22 mouse cellular contexts compared by ENCODE assay signal in the genomic region with DNA sequence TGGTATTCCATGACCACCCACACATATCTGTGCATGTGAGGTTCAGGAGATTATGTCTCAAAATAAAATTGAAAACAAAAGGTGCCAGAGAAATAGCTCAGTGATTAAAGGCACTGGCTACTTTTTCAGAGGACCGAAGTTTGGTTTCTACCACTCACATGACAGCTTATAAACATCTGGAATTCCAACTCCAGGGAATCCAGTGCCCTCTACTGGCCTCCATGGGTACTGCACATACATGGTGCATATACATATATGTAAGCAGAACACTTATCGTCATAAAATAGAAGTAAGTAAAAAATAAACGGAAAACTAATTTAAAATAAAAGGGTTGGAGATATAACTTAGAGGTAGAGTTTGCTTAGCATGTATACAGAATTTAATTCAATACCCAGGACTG.
A peak's percentile ranks its signal among the peaks of the same experiment; 100 is the strongest.
DNase-seq lines count a peak whose midpoint lies in the region; ATAC-seq and TF ChIP-seq lines count a peak whose summit lies in the region.
"Had no signal": no experiment of that assay in that cellular context is flagged by ENCODE, and none has a peak within 500 bp of the region (broad histone marks: within the 10 kb centered on the region; RNA-seq: fewer than 3 reads in every experiment).

No protein-coding gene starts in this region.

- no peak for TF ChIP-seq POLR2A in MEL (IDR thresholded peaks at IDR 0.05; ENCODE audit: control insufficient read depth in 1 of 2, insufficient read depth in 1 of 2, low read depth in 1 of 2, low read length in 2 of 2, poor library complexity in 1 of 2)

- no peak overlapping the region for H3K27ac ChIP-seq in forebrain, postnatal 0 days (ENCODE audit: low read depth, low read length)
- H3K27ac ChIP-seq in forebrain, embryonic 13.5 days: no peak overlapping the region
- no peak overlapping the region for H3K27ac ChIP-seq in left cerebral cortex, adult 2 months
- H3K27ac ChIP-seq in MEL (ENCODE audit: control insufficient read depth, low read depth, low read length): no peak overlapping the region
- H3K27ac ChIP-seq in stomach, postnatal 0 days (replicated peaks): no peak overlapping the region
- H3K27ac ChIP-seq: forebrain, embryonic 12.5 days; heart, embryonic 10.5 days; hindbrain, embryonic 13.5 days; limb, embryonic 13.5 days; midbrain, embryonic 10.5 days had no signal

- H3K36me3 ChIP-seq in forebrain, postnatal 0 days (ENCODE audit: insufficient read depth): no peaks in the 10 kb centered on the region
- no peaks in the 10 kb centered on the region for H3K36me3 ChIP-seq in forebrain, embryonic 13.5 days (ENCODE audit: poor library complexity, severe bottlenecking)
- H3K36me3 ChIP-seq in MEL (ENCODE audit: control insufficient read depth in 1 of 2, insufficient read depth in 2 of 2, low read length in 2 of 2): no peaks in the 10 kb centered on the region
- no peaks in the 10 kb centered on the region for H3K36me3 ChIP-seq in stomach, postnatal 0 days (ENCODE audit: control insufficient read depth, insufficient read depth, low read length)
- H3K36me3 ChIP-seq: forebrain, embryonic 12.5 days; heart, embryonic 10.5 days; hindbrain, embryonic 13.5 days; limb, embryonic 13.5 days; midbrain, embryonic 10.5 days had no signal

- no peak overlapping the region for H3K9ac ChIP-seq in forebrain, postnatal 0 days
- H3K9ac ChIP-seq in forebrain, embryonic 13.5 days: no peak overlapping the region
- no peak overlapping the region for H3K9ac ChIP-seq in MEL (ENCODE audit: control insufficient read depth, low read depth, low read length, poor library complexity, severe bottlenecking)
- H3K9ac ChIP-seq in stomach, postnatal 0 days (ENCODE audit: low read length): no peak overlapping the region
- H3K9ac ChIP-seq: forebrain, embryonic 12.5 days; hindbrain, embryonic 13.5 days; limb, embryonic 13.5 days had no signal

- no peak for ATAC-seq in forebrain, postnatal 0 days
- no peak for ATAC-seq in forebrain, embryonic 13.5 days
- no peak for ATAC-seq in stomach, postnatal 0 days (ENCODE audit: low FRiP score, low TSS enrichment)

- H3K4me3 ChIP-seq in forebrain, postnatal 0 days (ENCODE audit: low read depth, low read length): no peak overlapping the region
- H3K4me3 ChIP-seq in forebrain, embryonic 13.5 days: no peak overlapping the region
- H3K4me3 ChIP-seq in left cerebral cortex, adult 2 months: no peak overlapping the region
- no peak overlapping the region for H3K4me3 ChIP-seq in MEL (ENCODE audit: control insufficient read depth in 1 of 2, insufficient read depth in 1 of 2, low read depth in 2 of 2, low read length in 2 of 2)
- no peak overlapping the region for H3K4me3 ChIP-seq in stomach, postnatal 0 days (ENCODE audit: low read depth, low read length)
- H3K4me3 ChIP-seq: forebrain, embryonic 12.5 days; heart, embryonic 10.5 days; hindbrain, embryonic 13.5 days; limb, embryonic 13.5 days; midbrain, embryonic 10.5 days had no signal

- DNase-seq in forebrain, postnatal 0 days: no peak
- DNase-seq in left cerebral cortex, adult 2 months (ENCODE audit: extremely low spot score in 1 of 2, low spot score in 2 of 2): no peak
- DNase-seq in left cerebral cortex, postnatal 25 days (ENCODE audit: low spot score in 2 of 2): no peak
- peak; percentile 1 for DNase-seq in MEL (ENCODE audit: low read depth, low spot score)
- no peak for DNase-seq in stomach, postnatal 0 days (ENCODE audit: low spot score)
- DNase-seq in cerebellum, postnatal 25 days: no peak
- no peak for DNase-seq in left cerebral cortex, postnatal 10 days (ENCODE audit: extremely low spot score in 1 of 2, low spot score in 2 of 2)
- DNase-seq: cerebellum, adult 11-12 months; cerebellum, postnatal 36 days; gastrocnemius, postnatal 25 days; heart, postnatal 10 days; kidney, adult 11 months; lung, adult 18-20 months; lung, postnatal 36 days; retina, postnatal 1 day; thymus, adult 2 months had no signal

- no peaks in the 10 kb centered on the region for H3K27me3 ChIP-seq in forebrain, postnatal 0 days (ENCODE audit: insufficient read depth, low read length)
- no peaks in the 10 kb centered on the region for H3K27me3 ChIP-seq in forebrain, embryonic 13.5 days
- H3K27me3 ChIP-seq in MEL (ENCODE audit: control insufficient read depth in 1 of 2, insufficient read depth in 2 of 2, low read length in 2 of 2): no peaks in the 10 kb centered on the region
- no peaks in the 10 kb centered on the region for H3K27me3 ChIP-seq in stomach, postnatal 0 days (ENCODE audit: control insufficient read depth, insufficient read depth, low read length)
- H3K27me3 ChIP-seq: forebrain, embryonic 12.5 days; hindbrain, embryonic 13.5 days; limb, embryonic 13.5 days had no signal

- TF ChIP-seq RAD21 in MEL (IDR thresholded peaks at IDR 0.05; ENCODE audit: low read depth, low read length): no peak

- H3K4me1 ChIP-seq in forebrain, postnatal 0 days (ENCODE audit: insufficient read depth): no peaks in the 10 kb centered on the region
- H3K4me1 ChIP-seq in forebrain, embryonic 13.5 days: no peaks in the 10 kb centered on the region
- no peaks in the 10 kb centered on the region for H3K4me1 ChIP-seq in MEL (ENCODE audit: control insufficient read depth in 1 of 2, insufficient read depth in 2 of 2, low read length in 2 of 2)
- H3K4me1 ChIP-seq in stomach, postnatal 0 days (replicated peaks; ENCODE audit: control insufficient read depth, insufficient read depth): no peaks in the 10 kb centered on the region
- H3K4me1 ChIP-seq: forebrain, embryonic 12.5 days; heart, embryonic 10.5 days; hindbrain, embryonic 13.5 days; limb, embryonic 13.5 days; midbrain, embryonic 10.5 days had no signal

- no peak overlapping the region for H3K4me2 ChIP-seq in forebrain, postnatal 0 days (ENCODE audit: low read depth)
- no peak overlapping the region for H3K4me2 ChIP-seq in forebrain, embryonic 13.5 days
- no peak overlapping the region for H3K4me2 ChIP-seq in stomach, postnatal 0 days (replicated peaks; ENCODE audit: low read depth)
- H3K4me2 ChIP-seq: forebrain, embryonic 12.5 days; hindbrain, embryonic 13.5 days; limb, embryonic 13.5 days had no signal

- TF ChIP-seq CTCF in forebrain, postnatal 0 days (IDR thresholded peaks at IDR 0.05; ENCODE audit: low read depth): peak; percentile 16; the same call in 1 of the 2 replicates
- peak; percentile 6 for TF ChIP-seq CTCF in left cerebral cortex, adult 2 months (IDR thresholded peaks at IDR 0.05)
- peak in 2 of 3 experiments; percentile 13 to 14; a peak in 1 of 6 replicates for TF ChIP-seq CTCF in MEL (IDR thresholded peaks at IDR 0.05 in 2 of 3, conservative IDR thresholded peaks at IDR 0.05 in 1 of 3; ENCODE audit: control insufficient read depth in 1 of 3, insufficient read depth in 1 of 3, low read depth in 2 of 3, low read length in 3 of 3, poor library complexity in 1 of 3, severe bottlenecking in 1 of 3)
- peak; percentile 14; the same call in 1 of the 2 replicates for TF ChIP-seq CTCF in stomach, postnatal 0 days (IDR thresholded peaks at IDR 0.05; ENCODE audit: low read depth)

- H3K79me2 ChIP-seq in MEL (ENCODE audit: control insufficient read depth, insufficient read depth, low read length, poor library complexity): no peaks in the 10 kb centered on the region

- intact Hi-C loops in left cerebral cortex, adult 2 months (cut with DNase I): no loop called here
- intact Hi-C loops in left cerebral cortex, postnatal 25 days (cut with DNase I): no loop called here
- intact Hi-C loops in left cerebral cortex, postnatal 10 days (cut with DNase I): no loop called here

- 93% methylated on average over 3 of the region's 3 CpGs for WGBS in forebrain, postnatal 0 days
- 95% methylated on average over 3 of the region's 3 CpGs for WGBS in forebrain, embryonic 13.5 days
- 88% methylated on average over 3 of the region's 3 CpGs for WGBS in stomach, postnatal 0 days

- H3K9me3 ChIP-seq in forebrain, postnatal 0 days (ENCODE audit: low read length): no peaks in the 10 kb centered on the region
- H3K9me3 ChIP-seq in forebrain, embryonic 13.5 days (replicated peaks): no peaks in the 10 kb centered on the region
- H3K9me3 ChIP-seq in MEL (replicated peaks; ENCODE audit: insufficient read depth, low read length): no peaks in the 10 kb centered on the region
- H3K9me3 ChIP-seq in stomach, postnatal 0 days (ENCODE audit: control insufficient read depth, low read length): no peaks in the 10 kb centered on the region
- H3K9me3 ChIP-seq: forebrain, embryonic 12.5 days; heart, embryonic 10.5 days; hindbrain, embryonic 13.5 days; limb, embryonic 13.5 days had no signal

- TF ChIP-seq EP300 in MEL (IDR thresholded peaks at IDR 0.05; ENCODE audit: low read depth in 1 of 2, low read length in 2 of 2): no peak
- no peak for TF ChIP-seq EP300 in stomach, postnatal 0 days (optimal IDR thresholded peaks at IDR 0.05)

TF ChIP-seq in MEL, 35 proteins besides CTCF, POLR2A, EP300 and RAD21:
- no peak for TF ChIP-seq HCFC1 (IDR thresholded peaks at IDR 0.05; ENCODE audit: low read depth, low read length)
- TF ChIP-seq UBTF (IDR thresholded peaks at IDR 0.05; ENCODE audit: borderline replicate concordance, insufficient read depth, low read depth, low read length): no peak
- no peak for TF ChIP-seq ZKSCAN1 (IDR thresholded peaks at IDR 0.05; ENCODE audit: low read depth, low read length)
- TF ChIP-seq SIN3A (IDR thresholded peaks at IDR 0.05; ENCODE audit: low read length): no peak
- no peak for TF ChIP-seq GABPA (IDR thresholded peaks at IDR 0.05; ENCODE audit: low read depth, low read length)
- no peak for TF ChIP-seq GATA1 (IDR thresholded peaks at IDR 0.05; ENCODE audit: low read depth, low read length)
- no peak for TF ChIP-seq MEF2A (IDR thresholded peaks at IDR 0.05; ENCODE audit: extremely low read depth, insufficient replicate concordance, low read depth, low read length, poor library complexity, severe bottlenecking)
- no peak for TF ChIP-seq MAZ (IDR thresholded peaks at IDR 0.05; ENCODE audit: low read depth, low read length)
- TF ChIP-seq E2F4 (IDR thresholded peaks at IDR 0.05; ENCODE audit: borderline replicate concordance, low read depth, low read length): no peak
- no peak for TF ChIP-seq POLR2AphosphoS5 (IDR thresholded peaks at IDR 0.05; ENCODE audit: borderline replicate concordance, low read depth, low read length)
- no peak for TF ChIP-seq MAX (IDR thresholded peaks at IDR 0.05; ENCODE audit: low read length)
- TF ChIP-seq TCF12 (IDR thresholded peaks at IDR 0.05; ENCODE audit: low read depth, low read length): no peak
- TF ChIP-seq USF1 (IDR thresholded peaks at IDR 0.05; ENCODE audit: low read depth, low read length): no peak
- no peak for TF ChIP-seq CHD1 (IDR thresholded peaks at IDR 0.05; ENCODE audit: low read depth, low read length)
- no peak for TF ChIP-seq ELF1 (IDR thresholded peaks at IDR 0.05; ENCODE audit: low read depth, low read length)
